Comparison of ENCODE assay signal across 8 mouse cellular contexts in genomic region chr2:173306734-173307525, GRCm38 (mm10). TPM values are rescaled to one million over a fixed set of nuclear protein-coding genes. Genes with fewer than 3 reads are reported as not detected.
DNase-seq lines count a peak whose midpoint lies in the region; ATAC-seq and TF ChIP-seq lines count a peak whose summit lies in the region.
"Had no signal": no experiment of that assay in that cellular context is flagged by ENCODE, and none has a peak within 500 bp of the region (broad histone marks: within the 10 kb centered on the region; RNA-seq: fewer than 3 reads in every experiment).

No protein-coding gene starts in this region.

- no peak overlapping the region for H3K27ac ChIP-seq in intestine, embryonic 16.5 days (ENCODE audit: low read length)

- H3ac ChIP-seq in myocyte (ENCODE audit: control insufficient read depth, insufficient read length) = no peak overlapping the region

- H3K9me3 ChIP-seq in intestine, embryonic 16.5 days (ENCODE audit: control insufficient read depth, low read length) = no peaks in the 10 kb centered on the region

- peak; percentile 75 for ATAC-seq in common myeloid progenitor, adult 5-6 weeks (replicated peaks; ENCODE audit: low read depth, poor library complexity, severe bottlenecking)
- peak; percentile 54 for ATAC-seq in granulocyte monocyte progenitor cell, adult 5-6 weeks (replicated peaks; ENCODE audit: poor library complexity, severe bottlenecking)
- peak; percentile 68 for ATAC-seq in intestine, embryonic 16.5 days

- no peak for TF ChIP-seq POLR2A in myocyte (IDR thresholded peaks at IDR 0.05; ENCODE audit: insufficient read length, low read depth)

- H3K36me3 ChIP-seq in intestine, embryonic 16.5 days (ENCODE audit: control insufficient read depth, insufficient read depth, low read length) = no peaks in the 10 kb centered on the region
- H3K36me3 ChIP-seq in myocyte (ENCODE audit: control insufficient read depth, insufficient read depth) = no peaks in the 10 kb centered on the region

- no peak overlapping the region for H3K9ac ChIP-seq in intestine, embryonic 16.5 days (ENCODE audit: low read depth, low read length)

- 42% methylated on average over 11 of the region's 11 CpGs for WGBS in intestine, embryonic 16.5 days

- peaks cover 10% of the 10 kb centered on the region for H3K4me1 ChIP-seq in intestine, embryonic 16.5 days (ENCODE audit: control insufficient read depth, insufficient read depth, low read length)

- DNase-seq in adrenal gland, adult 2 months = peak; percentile 88
- DNase-seq in left cerebral cortex, adult 9 months (ENCODE audit: low spot score in 2 of 2) = peak; percentile 80 to 85
- peak; percentile 88 for DNase-seq in testis, postnatal 10 days (ENCODE audit: low spot score)

- no peak overlapping the region for H3K4me2 ChIP-seq in intestine, embryonic 16.5 days (ENCODE audit: low read depth, low read length)
- peak overlapping the region; percentile 72 for H3K4me2 ChIP-seq in myocyte (ENCODE audit: low read depth)

- H3K27me3 ChIP-seq in intestine, embryonic 16.5 days (replicated peaks; ENCODE audit: control insufficient read depth, insufficient read depth, low read length) = no peaks in the 10 kb centered on the region
- H3K27me3 ChIP-seq in myocyte (ENCODE audit: control insufficient read depth, insufficient read depth, insufficient read length) = no peaks in the 10 kb centered on the region

- H3K4me3 ChIP-seq in intestine, embryonic 16.5 days (ENCODE audit: low read length) = no peak overlapping the region
- no peak overlapping the region for H3K4me3 ChIP-seq in myocyte
- H3K4me3 ChIP-seq: erythroblast, embryonic 14.5 days had no signal

- H3K79me2 ChIP-seq in myocyte (ENCODE audit: control insufficient read depth, insufficient read depth) = no peaks in the 10 kb centered on the region

TF ChIP-seq in myocyte, 11 proteins besides CTCF, POLR2A, EP300 and RAD21:
- TF ChIP-seq CEBPB (IDR thresholded peaks at IDR 0.05; ENCODE audit: insufficient read depth, poor library complexity, severe bottlenecking) = no peak
- TF ChIP-seq MAX (IDR thresholded peaks at IDR 0.05; ENCODE audit: low read depth) = no peak
- peak; percentile 70 for TF ChIP-seq TCF12 (IDR thresholded peaks at IDR 0.05; ENCODE audit: insufficient read depth, poor library complexity, severe bottlenecking)
- no peak for TF ChIP-seq POLR2AphosphoS2 (IDR thresholded peaks at IDR 0.05; ENCODE audit: insufficient read length, low read depth)
- no peak for TF ChIP-seq E2F4 (IDR thresholded peaks at IDR 0.05; ENCODE audit: insufficient read depth)
- TF ChIP-seq TCF3 (IDR thresholded peaks at IDR 0.05; ENCODE audit: insufficient read length, low read depth) = peak; percentile 86
- peak; percentile 69 to 95 (median 90) for TF ChIP-seq MYOG (IDR thresholded peaks at IDR 0.05; ENCODE audit: control insufficient read depth in 1 of 3, insufficient read depth in 1 of 3, insufficient read length in 2 of 3, low read depth in 2 of 3)
- no peak for TF ChIP-seq REST (IDR thresholded peaks at IDR 0.05; ENCODE audit: insufficient read depth, insufficient read length)
- peak; percentile 62 for TF ChIP-seq USF1 (IDR thresholded peaks at IDR 0.05; ENCODE audit: low read depth)
- peak; percentile 42 to 96 (median 93) for TF ChIP-seq MYOD1 (IDR thresholded peaks at IDR 0.05; ENCODE audit: control insufficient read depth in 1 of 3, insufficient read length in 2 of 3, low read depth in 2 of 3)
- TF ChIP-seq SRF (IDR thresholded peaks at IDR 0.05; ENCODE audit: control insufficient read depth, insufficient read length, low read depth) = peak; percentile 5
TF ChIP-seq in myocyte: peak in this region for 6.

RNA-seq across cellular contexts. Expression of gene Pmepa1, which starts 30.6 kb away (rescaled TPM):
- 10 to 100 TPM; 67.5 to 90.3 TPM for total RNA-seq in adrenal gland, adult 2 months (2021)
- polyA plus RNA-seq in adrenal gland, adult 2 months (2012; rRNA removed) = 90.3 and 91.4 TPM in 2 replicates
- total RNA-seq in common myeloid progenitor, adult 5-6 weeks (2017) = 0.18 TPM in 1 of 2 replicates, not detected in the other
- 0.45 TPM in 1 of 2 replicates, not detected in the other for total RNA-seq in granulocyte monocyte progenitor cell, adult 5-6 weeks (2014; fragmentation: Nextera tagmentation)
- not detected in 2 replicates for total RNA-seq in granulocyte monocyte progenitor cell, adult 5-6 weeks (2017)
- polyA plus RNA-seq in intestine, embryonic 16.5 days (2015; fragmentation: Nextera tagmentation; extraction: Ambion mirVana) = 4.4 and 4.6 TPM in 2 replicates
- 260 TPM for polyA plus RNA-seq in myocyte (2012; fragmentation: generic; extraction: Trizol)

Comparison
In these comparisons a context has a peak if more than half of its experiments do, and no peak if none do; other contexts are left out.
1. RNA of gene Pmepa1, which starts 30.6 kb away (total RNA-seq): 67.5 to 90.3 TPM in adrenal gland, adult 2 months; 0.18 TPM in common myeloid progenitor, adult 5-6 weeks and 0.45 TPM in granulocyte monocyte progenitor cell, adult 5-6 weeks; every median in the first group is over 10 times any median in the second.
2. Peak in every context shown above with its lines, with median percentiles within 50 percentile points of each other: DNase-seq and ATAC-seq.